ENCODE assay signal across 21 mouse cellular contexts in the genomic region with DNA sequence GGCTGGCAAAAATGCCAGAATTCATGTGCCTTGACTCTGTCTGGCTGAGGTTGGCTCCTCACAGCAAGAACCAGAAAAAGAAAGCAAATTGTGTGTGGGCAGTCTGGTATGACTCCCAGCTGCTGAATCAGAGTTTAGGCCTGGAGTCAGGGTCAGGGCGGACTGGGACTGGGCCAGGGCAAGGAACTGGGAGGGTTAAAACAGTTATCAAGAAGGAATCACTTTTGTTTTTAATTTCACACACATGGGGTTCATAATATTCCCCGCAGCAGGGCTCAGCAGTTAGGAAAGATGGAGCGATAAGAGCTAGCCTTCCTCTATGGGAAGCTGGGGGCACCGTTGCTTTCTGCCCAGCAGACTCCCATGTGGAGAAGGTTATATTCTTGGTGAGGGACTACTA.
DNase-seq lines count a peak whose midpoint lies in the region; TF ChIP-seq lines count a peak whose summit lies in the region.
"Had no signal": no experiment of that assay in that cellular context is flagged by ENCODE, and none has a peak within 500 bp of the region (broad histone marks: within the 10 kb centered on the region; RNA-seq: fewer than 3 reads in every experiment).

No protein-coding gene starts in this region.

- TF ChIP-seq POLR2A in kidney, adult 2 months (IDR thresholded peaks at IDR 0.05; ENCODE audit: low read depth, low read length), result no peak

- peak; percentile 67 for DNase-seq in adrenal gland, adult 2 months
- no peak for DNase-seq in adrenal gland, postnatal 4 days (ENCODE audit: low spot score in 2 of 2)
- DNase-seq in 3T3-L1 (ENCODE audit: low read depth, low spot score), result peak; percentile 23
- peak; percentile 41 to 55 for DNase-seq in adrenal gland, postnatal 36 days
- peak; percentile 66 for DNase-seq in fibroblast of lung, adult 2 months (ENCODE audit: low read depth)
- no peak for DNase-seq in frontal cortex, postnatal 14 days (ENCODE audit: low spot score in 2 of 2)
- no peak for DNase-seq in kidney, adult 2 months
- DNase-seq in kidney, postnatal 10 days, result no peak
- DNase-seq: cerebellum, adult 8-10 months; gastrocnemius, postnatal 25 days; kidney, adult 9 months; liver, postnatal 0 days; lung, postnatal 10 days; right cerebral cortex, postnatal 14 days; spleen, adult 18-20 months; thymus, postnatal 36 days had no signal

- H3K4me1 ChIP-seq in kidney, adult 2 months (ENCODE audit: control insufficient read depth, insufficient read depth, low read length), result no peaks in the 10 kb centered on the region

- no peak for TF ChIP-seq CTCF in kidney, adult 2 months (conservative IDR thresholded peaks at IDR 0.05; ENCODE audit: insufficient read depth, insufficient read length, low read depth, low read length)

- H3K36me3 ChIP-seq in kidney, adult 2 months (ENCODE audit: control insufficient read depth, insufficient read depth, low read length), result no peaks in the 10 kb centered on the region
- H3K36me3 ChIP-seq: embryonic facial prominence, embryonic 15.5 days; forebrain, embryonic 12.5 days; midbrain, embryonic 13.5 days; neural tube, embryonic 13.5 days had no signal

- 82% methylated on average over 4 of the region's 4 CpGs for WGBS in kidney, adult 2 months

- H3K27ac ChIP-seq in kidney, adult 2 months (ENCODE audit: insufficient read depth, low read depth, low read length), result no peak overlapping the region
- H3K27ac ChIP-seq: embryonic facial prominence, embryonic 15.5 days; forebrain, embryonic 12.5 days; midbrain, embryonic 13.5 days; neural tube, embryonic 13.5 days had no signal

- no peak overlapping the region for H3K4me3 ChIP-seq in kidney, adult 2 months (ENCODE audit: insufficient read depth, low read depth, low read length)
- H3K4me3 ChIP-seq: embryonic facial prominence, embryonic 15.5 days; forebrain, embryonic 12.5 days; midbrain, embryonic 13.5 days; neural tube, embryonic 13.5 days had no signal

- no peaks in the 10 kb centered on the region for H3K27me3 ChIP-seq in kidney, adult 2 months (replicated peaks; ENCODE audit: control insufficient read depth, insufficient read depth, low read length)
- H3K27me3 ChIP-seq: CH12.LX; embryonic facial prominence, embryonic 15.5 days had no signal

Comparison
In these comparisons a context has a peak if more than half of its experiments do, and no peak if none do; other contexts are left out.
1. DNase-seq: peak in adrenal gland, adult 2 months (single experiment), 3T3-L1 (single experiment), adrenal gland, postnatal 36 days (2 of 2) and fibroblast of lung, adult 2 months (single experiment); none in adrenal gland, postnatal 4 days (0 of 2), frontal cortex, postnatal 14 days (0 of 2), kidney, adult 2 months (single experiment) and kidney, postnatal 10 days (single experiment).